Mouse (Mus musculus) brain, embryonic 14.5 days (tissue): ENCODE measurements around the gene Hoxc4.

Experiments used
- CTCF ChIP-seq: fragments of 200-500 bp; IDR thresholded peaks from 2 replicates; pipeline ENCODE4 v1.5.1; 2012; ENCODE audit warnings: inconsistent platforms, mild to moderate bottlenecking, moderate library complexity, borderline replicate concordance; ENCODE audit not compliant: insufficient read depth, insufficient read length; ENCODE audit errors: extremely low read depth
- POLR2A ChIP-seq: fragments of 200-500 bp; IDR thresholded peaks from 2 replicates; pipeline ENCODE4 v1.6.1; 2012; ENCODE audit warnings: mild to moderate bottlenecking, inconsistent platforms, borderline replicate concordance; ENCODE audit not compliant: poor library complexity, insufficient read depth, insufficient read length, severe bottlenecking; ENCODE audit errors: extremely low read depth

DNA sequence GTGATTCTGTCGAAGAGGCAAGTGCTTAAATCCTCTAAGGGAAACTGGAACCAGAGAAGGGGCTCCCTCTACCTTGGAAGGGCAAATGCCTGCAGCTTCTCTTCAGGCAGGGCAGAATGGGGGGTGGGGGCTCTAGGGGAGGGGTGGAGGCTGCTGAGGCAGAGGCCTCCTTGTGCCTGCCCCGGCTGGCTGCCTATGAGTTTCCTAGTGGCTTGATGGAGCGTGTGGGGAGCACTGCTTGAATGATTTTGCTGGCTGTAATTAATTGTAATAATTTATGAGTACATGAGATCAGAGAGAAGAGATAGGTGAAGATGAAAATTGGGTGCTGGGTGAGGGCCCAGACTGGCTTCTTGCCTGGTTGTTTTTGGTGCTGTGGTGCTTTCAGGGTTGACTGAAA is 33.8 kb upstream of the Hoxc4 start:
- TF ChIP-seq CTCF, result no peak
- no peak for TF ChIP-seq POLR2A
